Mouse (Mus musculus) layer of hippocampus, adult 2 months (tissue): ENCODE results near the gene Mlxipl. TPM values are rescaled to one million over a fixed set of nuclear protein-coding genes. Genes with fewer than 3 reads are reported as not detected.

Experiments
- DNase-seq, 2 experiments: peaks; one replicate each; pipeline ENCODE4 v3.0.0; 2022; ENCODE audit warnings: low spot score in 2 of 2
- H3K27ac ChIP-seq: fragments of 200-600 bp; 2 replicates; pipeline ENCODE4 v1.8.1; 2022
- H3K4me3 ChIP-seq: fragments of 200-600 bp; 2 replicates; pipeline ENCODE4 v1.8.1; 2022; ENCODE audit warnings: mild to moderate bottlenecking
- CTCF ChIP-seq: fragments of 200-600 bp; conservative IDR thresholded peaks from 2 replicates; pipeline ENCODE4 v1.8.1; 2022; ENCODE audit warnings: antibody characterized with exemption, mild to moderate bottlenecking, moderate library complexity
- total RNA-seq, 2 experiments: library from RNA; stranded (reverse); gene quantifications; 2 replicates each; pipeline ENCODE4 v1.2.3; 2021

Mlxipl gene
- total RNA-seq, 2 experiments from 2014 or later, result 6.2 to 6.7 TPM

- Histone ChIP-seq H3K4me3 (no peak overlapping the region), H3K27ac (0 out of 2 replicates have a peak overlapping the region, but pooled peaks have one; percentile 82)
- no peak for TF ChIP-seq CTCF
- no peak for DNase-seq
Measured at GRCm38 (mm10) chr5:135162821-135163220, 73.1 kb downstream of the Mlxipl start.

GRCm38 (mm10) chr5:135166909-135167308, 77.2 kb downstream of the Mlxipl start:
- no peak for TF ChIP-seq CTCF

GRCm38 (mm10) chr5:135167469-135167868, 77.8 kb downstream of the Mlxipl start:
- no peak for DNase-seq
- Histone ChIP-seq H3K27ac (peak overlapping the region; percentile 100), H3K4me3 (peak overlapping the region; percentile 89)
- TF ChIP-seq CTCF, result no peak

More at GRCm38 (mm10) chr5:135166909-135167308, 77.2 kb downstream of the Mlxipl start:
- no peak overlapping the region for H3K27ac ChIP-seq
- H3K4me3 ChIP-seq, result no peak overlapping the region
- DNase-seq, result no peak

- peak; percentile 95 to 98 for DNase-seq
- Histone ChIP-seq H3K27ac (peak within 1 kb of the TSS; percentile 100), H3K4me3 (peak within 1 kb of the TSS; percentile 89)
- TF ChIP-seq CTCF, result peak; percentile 63
Measured at GRCm38 (mm10) chr5:135168063-135169062, 78.7 kb downstream of the Mlxipl start, which contains the start of gene Bcl7b. TSS of gene Bcl7b (plus strand) at chr5:135168283.

- TF ChIP-seq CTCF, result no peak
- no peak for DNase-seq
- H3K27ac ChIP-seq, result peak overlapping the region; percentile 100
- H3K4me3 ChIP-seq, result peak overlapping the region; percentile 89
Measured at GRCm38 (mm10) chr5:135169479-135169878, 79.8 kb downstream of the Mlxipl start.

GRCm38 (mm10) chr5:135171688-135172220, 82.1 kb downstream of the Mlxipl start:
- Histone ChIP-seq H3K27ac (no peak overlapping the region), H3K4me3 (no peak overlapping the region)
- DNase-seq, result no peak
- no peak for TF ChIP-seq CTCF

- no peak overlapping the region for H3K4me3 ChIP-seq
- H3K27ac ChIP-seq, result no peak overlapping the region
- DNase-seq, result no peak
- TF ChIP-seq CTCF, result no peak
Measured at GRCm38 (mm10) chr5:135172986-135173385, 83.3 kb downstream of the Mlxipl start.

- DNase-seq, result no peak
- peak overlapping the region; percentile 84 for H3K27ac ChIP-seq
- H3K4me3 ChIP-seq, result no peak overlapping the region
- peak; percentile 38 for TF ChIP-seq CTCF
Measured at GRCm38 (mm10) chr5:135175086-135175485, 85.4 kb downstream of the Mlxipl start.

- TF ChIP-seq CTCF, result no peak
- no peak for DNase-seq
- H3K27ac ChIP-seq, result peak overlapping the region; percentile 94
Measured at GRCm38 (mm10) chr5:135178523-135178922, 88.8 kb downstream of the Mlxipl start.

GRCm38 (mm10) chr5:135178996-135179395, 89.3 kb downstream of the Mlxipl start:
- TF ChIP-seq CTCF, result no peak
- peak; percentile 63 to 69 for DNase-seq
- no peak overlapping the region for H3K4me3 ChIP-seq
- H3K27ac ChIP-seq, result peak overlapping the region; percentile 94

More at GRCm38 (mm10) chr5:135178523-135178922, 88.8 kb downstream of the Mlxipl start:
- H3K4me3 ChIP-seq, result no peak overlapping the region

GRCm38 (mm10) chr5:135179616-135180015, 89.9 kb downstream of the Mlxipl start:
- Histone ChIP-seq H3K27ac (peak overlapping the region; percentile 94), H3K4me3 (no peak overlapping the region)
- TF ChIP-seq CTCF, result no peak
- DNase-seq, result no peak

GRCm38 (mm10) chr5:135180796-135181195, 91.1 kb downstream of the Mlxipl start:
- TF ChIP-seq CTCF, result no peak
- no peak overlapping the region for H3K4me3 ChIP-seq
- H3K27ac ChIP-seq, result peak overlapping the region; percentile 94
- no peak for DNase-seq

- no peak for TF ChIP-seq CTCF
- no peak for DNase-seq
- no peak overlapping the region for H3K4me3 ChIP-seq
- peak overlapping the region; percentile 94 for H3K27ac ChIP-seq
Measured at GRCm38 (mm10) chr5:135181776-135182175, 92.1 kb downstream of the Mlxipl start.
